Mouse (Mus musculus): ENCODE measurements around the gene Taf6. TPM values are rescaled to one million over a fixed set of nuclear protein-coding genes. Genes with fewer than 3 reads are reported as not detected.

The Taf6 gene
- polyA plus RNA-seq, 1 experiment from 2014 or later = 109 TPM

- WGBS = 90% methylated on average over 1 of the region's 1 CpGs
- no peak overlapping the region for H3K27ac ChIP-seq
- H3K4me1 ChIP-seq = no peaks in the 10 kb centered on the region
- no peak overlapping the region for H3K4me3 ChIP-seq
- peaks cover 5% of the 10 kb centered on the region; the same call in 1 of the 2 replicates for H3K9me3 ChIP-seq (replicated peaks)
- no peak overlapping the region for H3K4me2 ChIP-seq (replicated peaks)
- H3K36me3 ChIP-seq = no peaks in the 10 kb centered on the region
- no peak for ATAC-seq (ENCODE audit: low FRiP score)
- H3K27me3 ChIP-seq = no peaks in the 10 kb centered on the region
- no peak overlapping the region for H3K9ac ChIP-seq
These were observed 20.0 kb upstream of the Taf6 start for GRCm38 (mm10) chr5:138207253-138207652.

- no peaks in the 10 kb centered on the region for H3K4me1 ChIP-seq
- ATAC-seq (ENCODE audit: low FRiP score) = no peak
- no peaks in the 10 kb centered on the region for H3K36me3 ChIP-seq
- H3K4me2 ChIP-seq (replicated peaks) = no peak overlapping the region
- no peak overlapping the region for H3K4me3 ChIP-seq
- no peak overlapping the region for H3K9ac ChIP-seq
- 85% methylated on average over 3 of the region's 3 CpGs for WGBS
- peaks cover 5% of the 10 kb centered on the region; the same call in 1 of the 2 replicates for H3K9me3 ChIP-seq (replicated peaks)
- H3K27ac ChIP-seq = no peak overlapping the region
- no peaks in the 10 kb centered on the region for H3K27me3 ChIP-seq
These were observed 14.8 kb upstream of the Taf6 start for GRCm38 (mm10) chr5:138202086-138202485.

GRCm38 (mm10) chr5:138199576-138199975, 12.3 kb upstream of the Taf6 start:
- no peaks in the 10 kb centered on the region for H3K27me3 ChIP-seq
- H3K9me3 ChIP-seq (replicated peaks) = 0 out of 2 replicates have a peak, but pooled peaks cover 4% of the 10 kb centered on the region
- no peak overlapping the region for H3K9ac ChIP-seq

GRCm38 (mm10) chr5:138195463-138195862, 8.2 kb upstream of the Taf6 start:
- peak overlapping the region; percentile 74; the same call in 1 of the 2 replicates for H3K4me3 ChIP-seq
- H3K9me3 ChIP-seq (replicated peaks) = no peaks in the 10 kb centered on the region
- H3K4me2 ChIP-seq (replicated peaks) = peak overlapping the region; percentile 96
- H3K27me3 ChIP-seq = no peaks in the 10 kb centered on the region
- H3K9ac ChIP-seq = no peak overlapping the region
- H3K4me1 ChIP-seq = peaks cover 10% of the 10 kb centered on the region
- WGBS = 75% methylated on average over 7 of the region's 7 CpGs
- no peak overlapping the region for H3K27ac ChIP-seq
- H3K36me3 ChIP-seq = peaks cover 27% of the 10 kb centered on the region
- ATAC-seq (ENCODE audit: low FRiP score) = no peak

More at GRCm38 (mm10) chr5:138199576-138199975, 12.3 kb upstream of the Taf6 start:
- Histone ChIP-seq H3K4me1 (peaks cover 6% of the 10 kb centered on the region), H3K36me3 (no peaks in the 10 kb centered on the region), H3K4me3 (no peak overlapping the region), H3K4me2 (replicated peaks) (no peak overlapping the region), H3K27ac (no peak overlapping the region)
- 6% methylated on average over 1 of the region's 1 CpGs for WGBS
- ATAC-seq (ENCODE audit: low FRiP score) = no peak

- peak; percentile 75 for ATAC-seq (ENCODE audit: low FRiP score)
- peak overlapping the region; percentile 93 for H3K9ac ChIP-seq
- WGBS = 2% methylated on average over 29 of the region's 29 CpGs
- H3K27me3 ChIP-seq = no peaks in the 10 kb centered on the region
- peak overlapping the region; percentile 91 for H3K27ac ChIP-seq
- peak overlapping the region; percentile 96 for H3K4me2 ChIP-seq (replicated peaks)
- no peaks in the 10 kb centered on the region for H3K9me3 ChIP-seq (replicated peaks)
- H3K4me3 ChIP-seq = peak overlapping the region; percentile 74
- peaks cover 32% of the 10 kb centered on the region for H3K36me3 ChIP-seq
- peaks cover 10% of the 10 kb centered on the region for H3K4me1 ChIP-seq
These were observed 7.6 kb upstream of the Taf6 start for GRCm38 (mm10) chr5:138194755-138195345.

- Histone ChIP-seq H3K36me3 (peaks cover 36% of the 10 kb centered on the region), H3K27me3 (no peaks in the 10 kb centered on the region), H3K9me3 (replicated peaks) (no peaks in the 10 kb centered on the region), H3K27ac (peak within 1 kb of the TSS; percentile 91), H3K4me2 (replicated peaks) (peak within 1 kb of the TSS; percentile 96), H3K9ac (peak within 1 kb of the TSS; percentile 93), H3K4me3 (peak within 1 kb of the TSS; percentile 74), H3K4me1 (peaks cover 10% of the 10 kb centered on the region)
- 8% methylated on average over 54 of the region's 54 CpGs for WGBS
- ATAC-seq (ENCODE audit: low FRiP score) = peak; percentile 87
These were observed 6.8 kb upstream of the Taf6 start, which contains the start of gene Mblac1 for GRCm38 (mm10) chr5:138193771-138194727. Gene Mblac1 (plus strand): TSS chr5:138194314.

- Histone ChIP-seq H3K4me2 (replicated peaks) (peak overlapping the region; percentile 63), H3K4me3 (peak overlapping the region; percentile 72), H3K9ac (peak overlapping the region; percentile 85), H3K4me1 (peaks cover 19% of the 10 kb centered on the region), H3K27me3 (no peaks in the 10 kb centered on the region), H3K36me3 (peaks cover 45% of the 10 kb centered on the region), H3K27ac (peak overlapping the region; percentile 69), H3K9me3 (replicated peaks) (no peaks in the 10 kb centered on the region)
- ATAC-seq (ENCODE audit: low FRiP score) = peak; percentile 86
- WGBS = under 1% methylated on average over 10 of the region's 10 CpGs
These were observed 533 bp upstream of the Taf6 start for GRCm38 (mm10) chr5:138187661-138188306.

- Histone ChIP-seq H3K4me2 (replicated peaks) (peak overlapping the region; percentile 92), H3K4me3 (peak overlapping the region; percentile 74; the same call in 1 of the 2 replicates), H3K27ac (no peak overlapping the region), H3K36me3 (peaks cover 48% of the 10 kb centered on the region), H3K27me3 (no peaks in the 10 kb centered on the region), H3K9ac (no peak overlapping the region), H3K4me1 (peaks cover 22% of the 10 kb centered on the region), H3K9me3 (replicated peaks) (no peaks in the 10 kb centered on the region)
- WGBS = 80% methylated on average over 3 of the region's 3 CpGs
- ATAC-seq (ENCODE audit: low FRiP score) = no peak
These were observed 14.0 kb downstream of the Taf6 start for GRCm38 (mm10) chr5:138173217-138173616.

GRCm38 (mm10) chr5:138171695-138172491, 15.4 kb downstream of the Taf6 start, which contains the start of the genes Ap4m1 and Mcm7:
Gene Ap4m1 (plus strand): TSS chr5:138172002.
Gene Mcm7 (minus strand): TSS chr5:138172422.
- H3K4me3 ChIP-seq = peak within 1 kb of the TSS; percentile 74
- peaks cover 22% of the 10 kb centered on the region for H3K4me1 ChIP-seq
- peak within 1 kb of the TSS; percentile 81 for H3K9ac ChIP-seq
- H3K4me2 ChIP-seq (replicated peaks) = peak within 1 kb of the TSS; percentile 92
- H3K27ac ChIP-seq = peak within 1 kb of the TSS; percentile 89
- ATAC-seq (ENCODE audit: low FRiP score) = peak; percentile 92
- H3K27me3 ChIP-seq = no peaks in the 10 kb centered on the region
- no peaks in the 10 kb centered on the region for H3K9me3 ChIP-seq (replicated peaks)
- peaks cover 48% of the 10 kb centered on the region for H3K36me3 ChIP-seq
- under 1% methylated on average over 54 of the region's 54 CpGs for WGBS

GRCm38 (mm10) chr5:138170936-138171561, 16.2 kb downstream of the Taf6 start:
- ATAC-seq (ENCODE audit: low FRiP score) = peak; percentile 90
- peak overlapping the region; percentile 92 for H3K4me2 ChIP-seq (replicated peaks)
- peak overlapping the region; percentile 74 for H3K4me3 ChIP-seq
- WGBS = under 1% methylated on average over 47 of the region's 47 CpGs
- H3K27me3 ChIP-seq = no peaks in the 10 kb centered on the region
- H3K4me1 ChIP-seq = peaks cover 22% of the 10 kb centered on the region
- H3K9me3 ChIP-seq (replicated peaks) = no peaks in the 10 kb centered on the region
- peaks cover 49% of the 10 kb centered on the region for H3K36me3 ChIP-seq
- H3K27ac ChIP-seq = peak overlapping the region; percentile 89
- peak overlapping the region; percentile 81 for H3K9ac ChIP-seq

GRCm38 (mm10) chr5:138165594-138165993, 21.7 kb downstream of the Taf6 start:
- peaks cover 24% of the 10 kb centered on the region for H3K4me1 ChIP-seq
- H3K27ac ChIP-seq = no peak overlapping the region
- no peak overlapping the region for H3K9ac ChIP-seq
- no peaks in the 10 kb centered on the region for H3K27me3 ChIP-seq
- H3K9me3 ChIP-seq (replicated peaks) = no peaks in the 10 kb centered on the region
- H3K4me3 ChIP-seq = 0 out of 2 replicates have a peak overlapping the region, but pooled peaks have one; percentile 2
- peaks cover 70% of the 10 kb centered on the region for H3K36me3 ChIP-seq
- no peak for ATAC-seq (ENCODE audit: low FRiP score)
- H3K4me2 ChIP-seq (replicated peaks) = no peak overlapping the region
- WGBS = 80% methylated on average over 8 of the region's 8 CpGs
